Mouse (Mus musculus): Measurements from ENCODE around the gene Lrrc39. TPM values are rescaled to one million over a fixed set of nuclear protein-coding genes. Genes with fewer than 3 reads are reported as not detected.

Gene Lrrc39
- polyA plus RNA-seq, 1 experiment from 2014 or later = 0.39 TPM

- Histone ChIP-seq H3K4me3 (no peak overlapping the region), H3K27me3 (no peaks in the 10 kb centered on the region), H3K27ac (replicated peaks) (no peak overlapping the region), H3K4me1 (replicated peaks) (no peaks in the 10 kb centered on the region), H3K9me3 (no peaks in the 10 kb centered on the region), H3K9ac (no peak overlapping the region), H3K36me3 (peaks cover 58% of the 10 kb centered on the region), H3K4me2 (no peak overlapping the region)
- ATAC-seq (ENCODE audit: low read depth) = no peak
- 88% methylated on average over 8 of the region's 8 CpGs for WGBS
Observed at GRCm38 (mm10) chr3:116615318-116616068, 52.7 kb downstream of the Lrrc39 start.

- Histone ChIP-seq H3K36me3 (peaks cover 64% of the 10 kb centered on the region), H3K27me3 (no peaks in the 10 kb centered on the region), H3K4me1 (replicated peaks) (no peaks in the 10 kb centered on the region), H3K9ac (no peak overlapping the region), H3K4me2 (no peak overlapping the region), H3K27ac (replicated peaks) (no peak overlapping the region), H3K9me3 (no peaks in the 10 kb centered on the region), H3K4me3 (no peak overlapping the region)
- no peak for ATAC-seq (ENCODE audit: low read depth)
- 86% methylated on average over 6 of the region's 6 CpGs for WGBS
Observed at GRCm38 (mm10) chr3:116618855-116619254, 56.1 kb downstream of the Lrrc39 start.

- H3K9me3 ChIP-seq = no peaks in the 10 kb centered on the region
- H3K4me1 ChIP-seq (replicated peaks) = no peaks in the 10 kb centered on the region
- WGBS = 95% methylated on average over 7 of the region's 7 CpGs
- no peak for ATAC-seq (ENCODE audit: low read depth)
- no peaks in the 10 kb centered on the region for H3K27me3 ChIP-seq
- no peak overlapping the region for H3K27ac ChIP-seq (replicated peaks)
- no peak overlapping the region for H3K4me3 ChIP-seq
- no peak overlapping the region for H3K9ac ChIP-seq
- peaks cover 44% of the 10 kb centered on the region for H3K36me3 ChIP-seq
- H3K4me2 ChIP-seq = no peak overlapping the region
Observed at GRCm38 (mm10) chr3:116620636-116621370, 58.0 kb downstream of the Lrrc39 start.

- WGBS = 89% methylated on average over 7 of the region's 7 CpGs
- no peak overlapping the region for H3K9ac ChIP-seq
- H3K4me3 ChIP-seq = no peak overlapping the region
- no peaks in the 10 kb centered on the region for H3K9me3 ChIP-seq
- H3K4me1 ChIP-seq (replicated peaks) = no peaks in the 10 kb centered on the region
- H3K4me2 ChIP-seq = no peak overlapping the region
- no peak for ATAC-seq (ENCODE audit: low read depth)
- H3K27me3 ChIP-seq = no peaks in the 10 kb centered on the region
- peaks cover 51% of the 10 kb centered on the region for H3K36me3 ChIP-seq
- H3K27ac ChIP-seq (replicated peaks) = no peak overlapping the region
Observed at GRCm38 (mm10) chr3:116622641-116623040, 59.9 kb downstream of the Lrrc39 start.

GRCm38 (mm10) chr3:116631459-116631858 lies 68.7 kb downstream of the Lrrc39 start:
- Histone ChIP-seq H3K36me3 (peaks cover 63% of the 10 kb centered on the region), H3K4me3 (no peak overlapping the region), H3K4me2 (no peak overlapping the region), H3K9ac (no peak overlapping the region), H3K9me3 (no peaks in the 10 kb centered on the region), H3K27ac (replicated peaks) (no peak overlapping the region), H3K4me1 (replicated peaks) (no peaks in the 10 kb centered on the region), H3K27me3 (no peaks in the 10 kb centered on the region)
- no peak for ATAC-seq (ENCODE audit: low read depth)
- 72% methylated on average over 1 of the region's 1 CpGs for WGBS

Other genes with a start within 250 kb of the Lrrc39 start
- gene Cdc14a, start 138.9 kb upstream of the Lrrc39 start, polyA plus RNA-seq (2015; fragmentation: Nextera tagmentation; extraction: Ambion mirVana) = 6.4 and 7.4 TPM in 2 replicates
- gene Rtca, start 54.8 kb upstream of the Lrrc39 start, polyA plus RNA-seq (2015; fragmentation: Nextera tagmentation; extraction: Ambion mirVana) = 118 and 122 TPM in 2 replicates
- gene Dbt, start 49.9 kb upstream of the Lrrc39 start, polyA plus RNA-seq (2015; fragmentation: Nextera tagmentation; extraction: Ambion mirVana) = 13.9 and 14.2 TPM in 2 replicates
- gene Sass6, start 32.0 kb downstream of the Lrrc39 start, polyA plus RNA-seq (2015; fragmentation: Nextera tagmentation; extraction: Ambion mirVana) = 18.4 and 18.9 TPM in 2 replicates
- 26.9 and 28.6 TPM in 2 replicates for gene Trmt13, start 51.6 kb downstream of the Lrrc39 start, polyA plus RNA-seq (2015; fragmentation: Nextera tagmentation; extraction: Ambion mirVana)
- gene Mfsd14a, start 99.7 kb downstream of the Lrrc39 start, polyA plus RNA-seq (2015; fragmentation: Nextera tagmentation; extraction: Ambion mirVana) = 55.5 and 63.3 TPM in 2 replicates
- gene Gm43191, start 118.3 kb downstream of the Lrrc39 start, polyA plus RNA-seq (2015; fragmentation: Nextera tagmentation; extraction: Ambion mirVana) = not detected in 2 replicates
- 7.9 and 8.7 TPM in 2 replicates for gene Slc35a3, start 149.9 kb downstream of the Lrrc39 start, polyA plus RNA-seq (2015; fragmentation: Nextera tagmentation; extraction: Ambion mirVana)
- gene Agl, start 245.2 kb downstream of the Lrrc39 start, polyA plus RNA-seq (2015; fragmentation: Nextera tagmentation; extraction: Ambion mirVana) = 18.3 and 19.3 TPM in 2 replicates

Data from neural tube, embryonic 13.5 days (tissue).